Mouse (Mus musculus) lung, embryonic 14.5 days (tissue): ENCODE data around the gene Ablim1. TPM values are rescaled to one million over a fixed set of nuclear protein-coding genes. Genes with fewer than 3 reads are reported as not detected.

Source experiments
- ATAC-seq: fragments of 200-750 bp; cut with Nextera tagmentation; 2 replicates; pipeline ENCODE4 v1.8.0; 2017; ENCODE audit warnings: mild to moderate bottlenecking, moderate TSS enrichment, moderate library complexity; ENCODE audit not compliant: insufficient read depth
- DNase-seq: peaks from one replicate; pipeline ENCODE4 v3.0.0-alpha.2; 2015
- H3K27ac ChIP-seq: fragments of 300-500 bp; sonication (generic); 2 replicates; pipeline ENCODE4 v1.5.1; 2014; ENCODE audit warnings: low read depth, mild to moderate bottlenecking, moderate library complexity
- H3K27me3 ChIP-seq: fragments of 300-500 bp; sonication (generic); 2 replicates; pipeline ENCODE4 v1.6.1; 2014; ENCODE audit warnings: low read length, control low read depth; ENCODE audit not compliant: insufficient read depth
- H3K36me3 ChIP-seq: fragments of 300-500 bp; sonication (generic); 2 replicates; pipeline ENCODE4 v1.6.1; 2014; ENCODE audit warnings: control low read depth; ENCODE audit not compliant: insufficient read depth
- H3K4me1 ChIP-seq: fragments of 300-500 bp; sonication (generic); 2 replicates; pipeline ENCODE4 v1.6.1; 2014; ENCODE audit warnings: antibody characterized with exemption, control low read depth; ENCODE audit not compliant: insufficient read depth
- H3K4me2 ChIP-seq: fragments of 300-500 bp; sonication (generic); 2 replicates; pipeline ENCODE4 v1.6.1; 2014; ENCODE audit warnings: mild to moderate bottlenecking
- H3K4me3 ChIP-seq: fragments of 300-500 bp; sonication (generic); 2 replicates; pipeline ENCODE4 v1.5.1; 2014; ENCODE audit warnings: low read depth, low read length
- H3K9ac ChIP-seq: fragments of 300-500 bp; sonication (generic); 2 replicates; pipeline ENCODE4 v1.6.1; 2014
- H3K9me3 ChIP-seq: fragments of 300-500 bp; sonication (generic); 2 replicates; pipeline ENCODE4 v1.6.1; 2016; ENCODE audit warnings: low read depth, low read length, control low read depth
- CTCF ChIP-seq: IDR thresholded peaks from 2 replicates; pipeline ENCODE4 v1.5.1; 2016; ENCODE audit warnings: antibody characterized with exemption, low read depth
- WGBS: fragments of 180-500 bp; shearing (Covaris S2); extraction: QIAGEN DNeasy Blood & Tissue Kit; methylation state at CpG from one replicate; pipeline ENCODE4 v1.1.7; 2014; 5-methylcytosine and 5-hydroxymethylcytosine counted together
- polyA plus RNA-seq: library from polyadenylated mRNA; unstranded; fragments of >200 nt; fragmentation: Nextera tagmentation; extraction: Ambion mirVana; gene quantifications from 2 replicates; pipeline ENCODE4 v1.2.1, GENCODE M21; 2014

Ablim1 gene
- 39.9 TPM in 2 replicates for polyA plus RNA-seq

DNA sequence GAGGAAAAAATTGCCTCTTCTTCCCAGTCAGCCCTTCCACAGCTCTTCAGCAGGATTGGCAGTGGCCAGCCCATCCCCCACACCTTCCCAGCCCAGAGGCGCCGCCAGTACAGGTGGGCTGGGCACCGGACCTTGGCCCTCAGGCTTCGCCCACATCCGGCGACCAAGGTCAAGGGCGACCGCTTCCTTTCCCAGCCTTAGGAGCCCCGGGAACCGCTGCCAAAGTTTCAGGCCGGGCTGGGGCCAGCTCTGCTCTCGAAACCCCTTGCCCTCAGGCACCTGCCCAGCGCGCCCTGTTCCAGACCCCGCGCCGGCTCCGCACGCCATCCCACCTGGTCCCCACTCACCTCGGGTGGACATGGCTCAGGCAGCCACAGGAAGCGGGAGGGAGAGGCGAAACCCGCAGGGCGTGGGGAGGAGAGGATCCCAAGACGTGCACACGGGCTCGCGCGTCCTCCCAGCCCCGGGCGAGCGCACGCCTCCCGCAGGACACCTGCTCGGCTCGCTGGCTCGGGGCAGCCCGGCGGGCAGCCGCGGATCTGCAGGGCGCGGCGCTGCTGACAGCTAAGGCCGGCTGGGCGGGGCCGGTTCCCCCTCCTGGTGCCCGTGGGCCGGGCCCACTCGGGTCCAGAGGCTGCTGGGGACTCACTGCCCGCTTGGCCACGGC lies at the start of gene Ablim1:
Ablim1 (minus strand) TSS at position 574 of the 667 bp plus-strand sequence.
- WGBS: 3% methylated on average over 52 of the region's 52 CpGs
- Histone ChIP-seq H3K27me3 (peaks cover 16% of the 10 kb centered on the region), H3K9me3 (no peaks in the 10 kb centered on the region), H3K4me2 (peak within 1 kb of the TSS; percentile 94), H3K4me1 (no peaks in the 10 kb centered on the region), H3K4me3 (peak within 1 kb of the TSS; percentile 49), H3K9ac (peak within 1 kb of the TSS; percentile 62), H3K27ac (peak within 1 kb of the TSS; percentile 24; the same call in 1 of the 2 replicates), H3K36me3 (no peaks in the 10 kb centered on the region)
- ATAC-seq (peak; percentile 65), DNase-seq (peak; percentile 50)
- TF ChIP-seq CTCF: no peak

DNA sequence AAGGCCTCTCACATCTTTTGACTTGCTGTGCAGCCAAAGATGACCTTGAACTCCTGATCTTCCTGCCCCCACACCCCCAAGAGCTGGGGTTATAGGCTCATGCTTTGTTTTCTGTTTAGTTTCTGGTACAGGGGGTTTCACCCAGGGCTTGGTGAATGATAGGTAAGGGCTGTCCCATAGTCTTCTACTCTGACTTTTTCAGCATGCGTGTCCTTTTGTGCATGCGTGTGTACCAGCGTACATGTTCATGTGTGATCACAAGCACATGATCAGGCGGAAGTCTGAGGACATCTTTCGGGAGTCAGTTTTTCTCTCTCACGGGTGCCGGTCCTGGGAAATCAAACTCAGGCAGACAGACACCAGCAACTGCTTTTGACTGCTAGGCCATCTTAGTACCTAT lies 48.8 kb upstream of the Ablim1 start:
- H3K4me1 ChIP-seq: peaks cover 33% of the 10 kb centered on the region
- no peak for ATAC-seq

DNA sequence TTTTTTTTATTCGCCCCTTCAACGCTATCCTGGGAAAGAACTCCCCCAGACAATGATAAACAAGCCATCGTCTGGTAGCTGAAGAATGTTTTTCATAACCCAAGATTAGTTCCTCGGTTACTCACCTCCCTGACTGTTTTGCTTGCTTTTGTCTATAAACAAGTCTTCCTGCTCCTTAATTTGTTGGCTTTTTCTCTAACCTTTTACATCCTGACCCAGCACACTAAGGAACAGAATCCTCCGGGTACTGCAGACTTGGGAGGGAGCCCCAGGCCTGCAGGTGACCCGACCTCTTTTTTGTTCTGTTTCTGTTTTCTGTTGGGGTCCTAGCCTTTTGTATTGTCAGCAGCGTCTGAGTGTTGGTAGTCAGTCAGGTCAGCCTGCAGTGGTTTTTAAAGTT lies 48.4 kb upstream of the Ablim1 start:
- ATAC-seq (no peak), DNase-seq (no peak)
- 17% methylated on average over 7 of the region's 7 CpGs for WGBS
- Histone ChIP-seq H3K4me1 (peaks cover 38% of the 10 kb centered on the region), H3K4me3 (peak overlapping the region; percentile 98), H3K27me3 (no peaks in the 10 kb centered on the region), H3K9me3 (no peaks in the 10 kb centered on the region), H3K4me2 (peak overlapping the region; percentile 77), H3K27ac (no peak overlapping the region), H3K36me3 (no peaks in the 10 kb centered on the region), H3K9ac (peak overlapping the region; percentile 30)
- TF ChIP-seq CTCF: no peak

More for the DNA sequence above, 48.8 kb upstream of the Ablim1 start:
- TF ChIP-seq CTCF: no peak
- H3K4me2 ChIP-seq: peak overlapping the region; percentile 77
- peak overlapping the region; percentile 30 for H3K9ac ChIP-seq
- WGBS: 81% methylated on average over 7 of the region's 7 CpGs
- peaks cover 1% of the 10 kb centered on the region for H3K36me3 ChIP-seq
- DNase-seq: no peak
- H3K4me3 ChIP-seq: 0 out of 2 replicates have a peak overlapping the region, but pooled peaks have one; percentile 98
- no peak overlapping the region for H3K27ac ChIP-seq
- H3K9me3 ChIP-seq: no peaks in the 10 kb centered on the region
- no peaks in the 10 kb centered on the region for H3K27me3 ChIP-seq

DNA sequence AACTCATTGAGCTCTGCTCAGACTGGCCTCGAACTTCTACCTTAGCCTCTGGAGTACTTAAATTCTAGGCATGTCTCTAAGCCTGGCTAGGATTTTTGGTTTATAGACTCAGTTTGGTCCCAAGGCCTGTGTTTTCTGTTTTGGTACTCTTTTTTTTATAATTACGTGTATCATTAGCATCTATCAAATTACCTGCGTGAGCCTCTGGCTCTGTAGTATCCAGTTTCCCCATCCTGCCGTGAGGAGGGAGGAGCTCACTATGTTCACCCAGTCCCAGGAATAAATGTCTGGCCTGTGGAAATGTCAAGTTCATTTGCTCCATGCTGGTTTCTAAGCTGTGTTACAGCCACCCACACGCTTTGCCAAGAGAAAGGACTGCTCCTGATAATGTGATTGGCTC lies 47.9 kb upstream of the Ablim1 start:
- peak overlapping the region; percentile 98 for H3K4me3 ChIP-seq
- peaks cover 39% of the 10 kb centered on the region for H3K4me1 ChIP-seq
- H3K27ac ChIP-seq: no peak overlapping the region
- WGBS: 26% methylated on average over 5 of the region's 5 CpGs
- no peak for ATAC-seq
- peak overlapping the region; percentile 30 for H3K9ac ChIP-seq
- H3K36me3 ChIP-seq: no peaks in the 10 kb centered on the region
- no peak for TF ChIP-seq CTCF
- no peaks in the 10 kb centered on the region for H3K27me3 ChIP-seq
- H3K4me2 ChIP-seq: peak overlapping the region; percentile 77
- H3K9me3 ChIP-seq: no peaks in the 10 kb centered on the region
- peak; percentile 26 for DNase-seq

DNA sequence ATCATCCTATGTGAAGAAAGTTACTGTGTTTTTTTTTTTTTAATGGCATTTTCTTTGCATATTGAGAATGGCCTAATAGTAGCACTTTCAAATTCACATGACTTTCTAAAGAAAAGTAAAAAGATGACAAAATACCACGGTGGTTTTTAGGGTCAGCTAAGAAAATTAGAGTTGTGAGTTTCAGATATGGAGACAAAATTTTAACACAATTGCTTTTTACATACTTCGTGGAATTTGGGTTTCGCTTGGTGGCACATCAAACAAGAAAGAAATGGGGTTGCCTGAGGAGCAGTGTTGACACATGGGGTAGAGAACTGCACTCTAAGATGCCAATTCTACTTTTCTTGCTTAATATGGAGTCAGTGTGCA lies 47.2 kb upstream of the Ablim1 start:
- H3K9me3 ChIP-seq: no peaks in the 10 kb centered on the region
- H3K27ac ChIP-seq: peak overlapping the region; percentile 97; the same call in 1 of the 2 replicates
- no peaks in the 10 kb centered on the region for H3K27me3 ChIP-seq
- H3K4me2 ChIP-seq: peak overlapping the region; percentile 77
- DNase-seq (peak; percentile 51), ATAC-seq (no peak)
- H3K4me1 ChIP-seq: peaks cover 39% of the 10 kb centered on the region
- no peaks in the 10 kb centered on the region for H3K36me3 ChIP-seq
- WGBS: 8% methylated on average over 3 of the region's 3 CpGs
- peak overlapping the region; percentile 99 for H3K9ac ChIP-seq
- H3K4me3 ChIP-seq: peak overlapping the region; percentile 98
- no peak for TF ChIP-seq CTCF

DNA sequence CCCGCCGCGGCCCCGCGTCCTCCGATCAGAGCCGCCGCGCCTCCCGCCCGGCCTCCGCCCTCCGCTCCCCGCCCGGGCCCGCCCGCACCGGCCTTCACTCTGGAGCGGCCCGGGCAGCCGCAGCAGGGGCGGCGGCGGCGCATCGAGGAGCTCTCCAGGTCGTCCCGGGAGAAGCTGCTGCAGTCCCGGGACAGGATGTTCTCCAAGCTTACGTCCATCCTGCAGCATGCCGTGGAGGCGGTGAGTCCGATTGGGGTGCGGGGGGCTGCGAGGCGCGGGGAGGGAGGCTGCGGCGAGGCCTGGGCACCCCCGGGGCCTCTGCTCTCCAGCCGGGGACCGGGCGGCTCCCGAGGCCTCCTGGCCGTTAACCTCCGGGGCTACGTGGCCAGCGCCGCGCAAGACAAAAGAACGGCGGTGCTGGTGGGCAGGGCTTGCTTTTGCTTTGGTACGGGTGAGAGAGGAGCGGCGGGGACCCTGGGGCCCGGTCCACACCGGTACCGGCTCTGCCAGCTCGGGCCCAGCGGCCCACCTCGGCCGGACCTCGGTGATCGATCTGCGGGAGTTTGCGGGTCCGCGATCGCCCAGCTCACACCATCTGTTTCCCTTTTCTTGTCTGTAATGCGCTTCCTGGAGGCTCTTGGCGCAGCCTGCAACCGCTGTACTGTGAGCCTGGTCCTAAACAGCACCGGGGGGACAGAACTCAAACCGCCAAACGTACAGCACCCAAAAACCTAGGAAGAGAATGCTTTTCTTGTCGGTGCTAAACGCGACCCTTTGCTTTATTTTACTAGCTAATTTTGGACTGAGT lies 46.6 kb upstream of the Ablim1 start:
- DNase-seq (peak; percentile 70), ATAC-seq (peak; percentile 72)
- Histone ChIP-seq H3K4me2 (peak overlapping the region; percentile 77), H3K36me3 (no peaks in the 10 kb centered on the region), H3K27ac (peak overlapping the region; percentile 97), H3K27me3 (no peaks in the 10 kb centered on the region), H3K9me3 (no peaks in the 10 kb centered on the region), H3K4me3 (peak overlapping the region; percentile 98), H3K9ac (peak overlapping the region; percentile 99), H3K4me1 (peaks cover 39% of the 10 kb centered on the region)
- under 1% methylated on average over 78 of the region's 78 CpGs for WGBS
- no peak for TF ChIP-seq CTCF
